Mouse (Mus musculus): ENCODE results near the gene Nutm1.
"Not testable (repeated sequence)": the region's sequence is repeated elsewhere in the genome, so short reads cannot be mapped to it uniquely, and the experiment has no call there.

The Nutm1 gene

GRCm38 (mm10) chr2:112259241-112259962 is at the start of gene Nutm1:
Gene Nutm1 (minus strand): TSS chr2:112259291.
- DNase-seq (ENCODE audit: low spot score): peak; percentile 49

GRCm38 (mm10) chr2:112308671-112309070 is 49.6 kb upstream of the Nutm1 start:
- DNase-seq (ENCODE audit: low spot score): no peak

GRCm38 (mm10) chr2:112298221-112298620 is 39.1 kb upstream of the Nutm1 start:
- DNase-seq (ENCODE audit: low spot score): no peak

DNA sequence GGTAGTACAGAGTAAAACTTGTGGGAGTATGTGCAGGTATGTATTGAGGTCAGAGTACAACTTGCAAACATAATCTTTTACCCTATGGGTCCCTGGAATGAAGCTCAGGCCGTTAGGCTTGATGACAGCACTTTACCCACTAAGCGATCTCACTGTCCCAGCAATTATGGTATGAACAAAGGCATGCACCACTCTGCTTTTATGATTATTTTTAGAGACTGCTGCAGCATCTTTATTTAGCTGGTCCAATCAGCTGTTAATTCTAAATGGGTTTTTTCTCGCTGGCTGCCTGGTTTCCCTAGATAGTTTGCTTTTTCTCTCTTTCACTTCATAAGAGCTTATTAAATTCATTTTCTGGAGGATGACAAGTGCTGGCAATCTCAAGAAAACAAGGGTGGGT is 37.1 kb upstream of the Nutm1 start:
- no peak for DNase-seq (ENCODE audit: low spot score)

DNA sequence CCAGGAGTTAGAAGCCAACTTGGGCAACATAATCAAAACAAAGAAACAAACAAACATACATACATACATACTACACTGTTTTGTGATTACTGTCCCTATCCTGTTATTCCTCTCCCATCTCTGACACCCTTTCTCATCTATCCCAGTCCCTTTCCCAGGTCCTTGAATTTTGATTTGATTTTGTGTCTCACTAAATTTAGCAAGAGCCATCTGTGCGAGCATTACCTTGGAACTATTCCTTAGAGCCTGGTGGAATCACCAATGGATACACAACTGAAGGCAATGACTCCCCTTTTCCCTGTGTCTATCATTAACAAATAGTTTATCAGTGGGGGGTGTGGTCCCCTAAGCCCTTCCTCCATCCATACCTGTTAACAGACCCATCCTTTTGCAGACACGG is 33.7 kb upstream of the Nutm1 start:
- DNase-seq (ENCODE audit: low spot score): no peak

- DNase-seq (ENCODE audit: low spot score): no peak
Measured at GRCm38 (mm10) chr2:112289507-112289906, 30.4 kb upstream of the Nutm1 start.

DNA sequence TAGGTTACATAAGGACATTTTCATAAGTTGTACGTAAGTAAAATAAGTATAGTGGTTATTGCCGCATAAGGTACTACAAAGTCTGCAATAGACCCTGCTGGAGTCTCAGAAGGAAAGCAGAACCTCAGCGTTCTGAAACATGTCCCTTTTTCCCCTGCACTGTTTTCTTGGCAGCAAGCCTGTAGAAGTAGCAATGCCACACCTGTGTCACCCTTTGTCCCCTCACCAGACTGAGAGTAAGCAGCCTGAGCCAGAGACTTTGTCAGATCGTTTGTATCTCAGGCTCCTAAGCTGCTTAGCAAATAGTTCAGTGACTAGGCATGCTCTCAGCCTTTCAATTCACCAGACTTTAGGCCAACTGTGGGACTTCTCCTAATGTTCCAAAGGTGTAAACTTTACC is 28.0 kb upstream of the Nutm1 start:
- peak; percentile 26 for DNase-seq (ENCODE audit: low spot score)

GRCm38 (mm10) chr2:112286062-112286461 is 27.0 kb upstream of the Nutm1 start:
- not testable (repeated sequence) for DNase-seq (ENCODE audit: low spot score)

GRCm38 (mm10) chr2:112285031-112285390 is 25.9 kb upstream of the Nutm1 start:
- no peak for DNase-seq (ENCODE audit: low spot score)

DNA sequence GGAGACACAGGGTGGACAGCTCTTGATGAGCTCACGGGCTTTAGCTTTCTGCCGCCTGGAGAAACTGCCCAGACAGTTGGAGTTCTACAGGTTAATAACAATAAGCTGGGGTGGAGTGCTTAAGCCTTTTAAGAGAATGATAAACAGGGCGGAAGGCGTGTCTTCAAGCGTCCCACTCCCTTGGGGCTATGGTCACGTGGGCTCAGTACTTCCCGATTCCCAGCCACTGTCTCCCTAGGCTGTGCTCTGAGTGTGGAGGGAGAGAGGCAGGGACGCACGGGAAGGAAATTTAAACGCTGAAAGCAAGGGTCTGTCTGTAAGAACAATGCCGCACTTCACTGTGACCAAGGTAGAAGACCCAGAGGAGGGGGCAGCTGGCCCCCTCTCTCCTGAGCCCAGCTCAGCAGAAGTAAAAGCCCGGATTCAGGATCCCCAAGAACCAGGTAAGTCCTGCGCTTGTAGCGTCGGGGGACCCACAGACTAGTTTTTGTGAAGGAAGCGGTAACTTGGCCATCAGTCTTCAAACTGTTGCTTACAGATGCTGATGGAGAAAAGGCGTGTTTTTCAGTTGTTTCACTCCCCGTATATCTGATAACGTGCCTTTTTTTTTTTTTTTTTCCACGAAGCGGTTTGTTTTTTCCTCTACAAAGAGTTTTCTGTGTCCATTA is 25.4 kb upstream of the Nutm1 start:
- peak; percentile 72 for DNase-seq (ENCODE audit: low spot score)

DNA sequence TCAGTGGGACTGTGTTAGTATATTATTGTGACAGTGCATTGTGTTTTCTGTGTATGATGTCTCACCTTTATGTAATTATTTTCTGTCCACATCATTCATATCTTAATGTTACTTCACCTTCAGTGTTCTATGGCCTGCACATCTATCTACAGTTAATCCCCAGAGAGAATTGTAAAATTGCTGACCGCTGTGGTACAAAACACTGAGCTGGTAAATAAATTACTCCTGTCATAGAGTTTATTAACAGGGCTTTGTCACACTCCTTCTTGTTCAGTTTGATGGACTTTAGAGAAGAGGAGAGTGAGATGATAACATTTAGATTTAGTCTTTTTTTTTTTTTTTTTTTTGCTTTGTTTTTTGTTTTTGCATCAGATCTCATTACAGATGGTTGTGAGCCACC is 23.8 kb upstream of the Nutm1 start:
- DNase-seq (ENCODE audit: low spot score): no peak

DNA sequence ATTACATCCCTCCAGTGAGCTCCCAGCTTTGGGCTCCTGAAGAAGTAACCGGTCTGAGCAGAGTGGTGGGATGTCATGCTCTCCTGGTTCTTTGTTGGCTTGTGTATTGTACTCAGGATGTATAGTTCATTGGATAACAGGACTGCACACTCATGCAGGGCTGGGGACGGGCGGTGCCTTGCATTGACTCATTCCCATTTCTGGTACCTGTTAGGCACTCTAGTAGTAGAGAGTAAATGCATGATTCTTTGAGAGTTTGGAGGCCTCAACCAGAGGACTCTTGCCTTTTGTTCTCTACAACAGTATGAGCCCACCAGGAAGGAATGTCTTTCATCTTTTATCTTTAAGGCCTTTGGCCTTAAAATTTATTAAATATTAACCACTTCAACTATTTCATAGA is 17.8 kb upstream of the Nutm1 start:
- DNase-seq (ENCODE audit: low spot score): no peak

DNA sequence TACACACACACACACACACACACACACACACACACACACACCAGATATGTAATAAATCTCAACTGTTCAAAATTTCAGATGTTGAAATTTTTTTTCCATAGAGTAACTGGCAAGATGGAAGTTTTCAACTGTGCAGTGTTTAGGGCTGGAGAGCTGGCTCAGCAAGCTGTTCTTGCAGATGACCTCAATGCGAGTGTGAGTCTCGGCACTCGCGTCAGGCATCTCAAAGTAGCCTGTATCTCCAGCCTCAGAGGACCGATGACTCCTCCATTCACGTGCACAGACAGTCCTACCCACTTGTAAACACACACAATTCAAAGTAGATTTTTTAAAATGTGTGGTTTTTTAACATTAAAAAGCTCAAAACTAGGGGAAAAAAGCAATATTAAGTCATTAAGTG is 14.4 kb upstream of the Nutm1 start:
- no peak for DNase-seq (ENCODE audit: low spot score)

DNA sequence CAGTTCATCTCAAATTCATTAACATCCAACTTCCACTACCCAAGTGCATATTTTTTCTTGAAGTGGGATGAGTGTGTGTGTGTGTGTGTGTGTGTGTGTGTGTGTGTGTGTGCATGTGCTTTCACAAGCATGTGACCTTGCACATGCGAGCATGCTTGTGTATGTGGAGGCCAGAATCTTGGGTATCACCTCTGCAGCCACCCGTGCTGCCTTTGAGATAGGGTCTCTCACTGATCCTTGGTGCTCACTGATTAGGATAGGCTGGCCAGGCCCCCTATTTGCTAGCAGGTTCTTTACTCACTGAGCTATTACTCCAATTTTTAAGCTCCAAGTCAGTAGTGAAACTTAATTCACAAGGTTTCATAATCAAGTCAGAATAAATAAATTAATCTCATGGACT is 13.8 kb upstream of the Nutm1 start:
- DNase-seq (ENCODE audit: low spot score): no peak

DNA sequence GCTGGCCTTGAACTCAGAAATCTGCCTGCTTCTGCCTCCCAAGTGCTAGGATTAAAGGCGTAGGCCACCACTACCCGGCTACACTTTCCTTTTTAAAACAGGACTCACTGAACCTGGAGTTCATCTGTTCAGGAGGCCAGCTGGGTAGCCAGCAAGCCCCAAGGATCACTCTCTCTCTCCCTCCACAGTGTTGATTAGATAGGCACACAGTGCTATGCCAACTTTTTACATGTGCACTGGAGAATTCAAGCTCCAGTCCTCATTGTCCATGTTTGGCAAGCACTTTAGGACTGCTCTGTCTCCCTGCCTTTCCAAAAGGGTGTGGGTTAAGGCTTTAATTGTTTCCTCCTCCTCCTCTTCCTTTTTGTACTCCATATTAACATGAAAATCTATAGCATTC is 10.9 kb upstream of the Nutm1 start:
- DNase-seq (ENCODE audit: low spot score): no peak

DNA sequence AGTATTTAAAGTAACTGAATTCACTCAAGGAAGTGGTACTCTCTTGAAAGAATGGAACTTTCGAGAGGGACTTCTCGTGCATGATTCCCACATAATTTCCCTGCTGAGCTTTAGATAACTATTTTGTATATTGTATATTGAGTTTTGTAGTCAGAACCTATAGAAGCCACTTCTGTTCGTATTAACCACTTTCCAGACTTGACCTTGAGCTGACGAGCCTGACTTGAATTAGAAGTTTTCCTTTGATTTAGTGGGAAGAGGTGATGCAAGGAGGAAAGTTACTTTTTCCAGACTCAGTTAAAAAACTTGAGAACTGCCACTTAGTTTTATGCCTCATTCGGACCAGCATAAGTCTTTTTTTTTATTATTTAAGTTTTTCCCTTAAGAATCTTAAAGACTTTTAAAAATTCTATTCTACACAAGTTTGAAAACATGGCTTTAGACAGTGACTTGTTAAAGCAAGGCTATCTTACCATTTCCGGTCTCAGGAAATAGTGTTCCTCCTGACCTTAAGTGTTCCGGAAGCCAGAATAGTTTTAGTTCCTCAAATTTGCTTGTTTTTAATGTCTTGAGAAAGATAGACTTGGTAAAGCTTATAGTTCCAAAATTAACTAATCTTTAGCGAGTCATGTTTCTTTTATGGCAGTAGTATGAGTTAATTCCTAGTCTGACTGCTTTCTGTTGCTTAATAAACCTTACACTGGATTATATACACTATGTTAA is 8.6 kb upstream of the Nutm1 start:
- no peak for DNase-seq (ENCODE audit: low spot score)

DNA sequence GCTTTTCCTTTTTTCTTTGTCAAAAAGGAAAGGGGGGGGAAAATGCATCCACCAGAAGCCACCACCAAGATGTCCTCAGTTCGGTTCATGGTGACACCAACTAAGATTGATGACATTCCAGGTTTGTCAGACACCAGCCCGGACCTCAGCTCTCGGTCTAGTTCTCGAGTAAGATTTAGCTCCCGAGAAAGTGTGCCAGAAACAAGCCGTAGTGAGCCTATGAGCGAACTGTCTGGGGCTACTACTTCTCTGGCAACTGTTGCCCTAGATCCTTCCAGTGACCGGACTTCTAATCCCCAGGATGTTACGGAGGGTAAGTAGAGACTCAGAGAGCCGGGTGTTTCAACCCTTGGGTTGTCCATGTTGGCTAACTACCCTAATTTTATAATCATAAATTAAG is 7.7 kb upstream of the Nutm1 start:
- no peak for DNase-seq (ENCODE audit: low spot score)

DNA sequence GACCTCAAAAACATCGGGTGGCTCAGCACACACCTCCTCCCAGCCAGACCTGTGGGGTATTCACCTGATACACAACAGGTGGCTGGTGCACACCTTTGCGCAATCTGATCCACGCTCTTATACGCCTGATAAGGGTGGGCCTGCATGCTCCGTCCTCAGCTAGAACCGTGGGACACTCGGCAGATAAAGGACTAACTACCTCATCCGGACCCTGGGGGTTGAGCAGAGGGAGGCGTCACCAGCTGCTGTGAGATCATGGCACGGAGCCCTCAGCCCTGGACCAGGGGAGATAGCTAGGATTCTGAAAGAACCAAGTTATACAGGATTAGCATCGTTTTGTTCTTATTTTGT is 7.1 kb upstream of the Nutm1 start, which contains the start of gene Gm21985:
Gene Gm21985, plus strand, starts transcription at position 73 of the 351 bp plus-strand sequence.
- DNase-seq (ENCODE audit: low spot score): peak; percentile 42

GRCm38 (mm10) chr2:112265448-112266241 is 6.6 kb upstream of the Nutm1 start, which contains the start of gene Slc12a6:
Gene Slc12a6 (plus strand): TSS chr2:112265825.
- peak; percentile 94 for DNase-seq (ENCODE audit: low spot score)

DNA sequence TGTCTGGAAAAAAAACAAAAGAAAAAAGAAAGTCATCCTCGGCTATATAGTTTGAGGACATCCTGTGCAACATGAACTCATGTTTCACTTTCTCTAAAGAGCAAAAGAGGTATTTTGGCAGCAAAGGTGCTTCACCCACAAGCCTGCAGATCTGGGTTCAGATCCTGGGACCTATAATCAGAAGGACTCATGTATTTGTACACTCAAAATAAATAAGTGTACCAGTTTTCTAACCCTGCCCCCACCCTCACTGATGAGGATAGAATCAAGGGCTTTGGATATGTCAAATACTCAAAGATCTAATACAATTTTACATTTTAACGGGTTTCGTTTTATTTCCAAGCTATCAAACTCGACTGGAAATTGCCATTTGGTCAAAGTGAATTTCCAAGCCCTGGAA is 5.3 kb upstream of the Nutm1 start:
- no peak for DNase-seq (ENCODE audit: low spot score)

GRCm38 (mm10) chr2:112262779-112263295 is 3.7 kb upstream of the Nutm1 start:
- no peak for DNase-seq (ENCODE audit: low spot score)

Measured in urinary bladder, postnatal 14 days (tissue).